Mouse (Mus musculus) testis, adult 2 months (tissue): ENCODE measurements around the gene Cox19.

Experiments
- CTCF ChIP-seq: fragments of 200-500 bp; IDR thresholded peaks from 2 replicates; pipeline ENCODE4 v1.5.1; 2012; ENCODE audit warnings: low read depth, mild to moderate bottlenecking, inconsistent platforms, low read length, moderate library complexity; ENCODE audit not compliant: control insufficient read depth, insufficient read depth, insufficient replicate concordance
- POLR2A ChIP-seq: fragments of 200-500 bp; IDR thresholded peaks from 2 replicates; pipeline ENCODE4 v1.6.1; 2012; ENCODE audit warnings: low read depth, mild to moderate bottlenecking, inconsistent platforms, low read length, moderate library complexity; ENCODE audit not compliant: control insufficient read depth

- TF ChIP-seq CTCF = no peak
- no peak for TF ChIP-seq POLR2A
These were observed 26.5 kb upstream of the Cox19 start, which contains the start of gene Gpr146 for GRCm38 (mm10) chr5:139377468-139378270.
